ENCODE assay signal across 8 mouse cellular contexts in the genomic region with DNA sequence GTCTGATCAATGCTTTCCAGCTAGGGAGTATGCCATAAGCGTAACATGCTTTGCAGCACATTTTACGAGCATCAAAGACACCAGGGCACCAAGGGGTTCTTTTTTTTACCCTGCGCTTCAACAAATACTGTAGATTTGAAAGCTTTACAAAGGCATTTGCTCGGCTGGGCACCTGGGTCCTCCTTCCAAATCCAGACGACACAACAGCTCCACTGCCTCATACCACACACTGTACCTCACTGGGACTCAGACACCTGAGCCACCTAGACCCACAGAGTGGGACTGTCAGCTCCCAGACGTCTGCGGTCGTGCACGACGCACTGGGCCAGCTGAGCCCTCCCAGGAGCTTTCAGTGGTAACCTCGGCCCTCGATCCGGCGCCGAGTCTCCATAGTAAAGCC. TPM values are rescaled to one million over a fixed set of nuclear protein-coding genes. Genes with fewer than 3 reads are reported as not detected.
DNase-seq lines count a peak whose midpoint lies in the region; ATAC-seq and TF ChIP-seq lines count a peak whose summit lies in the region.

No protein-coding gene starts in this region.

- no peaks in the 10 kb centered on the region for H3K36me3 ChIP-seq in embryonic facial prominence, embryonic 12.5 days
- H3K36me3 ChIP-seq in lung, postnatal 0 days (ENCODE audit: insufficient read depth, low read length): no peaks in the 10 kb centered on the region

- no peak for TF ChIP-seq EP300 in lung, postnatal 0 days (IDR thresholded peaks at IDR 0.05)

- WGBS in embryonic facial prominence, embryonic 12.5 days: 3% methylated on average over 15 of the region's 15 CpGs
- 3% methylated on average over 15 of the region's 15 CpGs for WGBS in lung, postnatal 0 days

- H3K9me3 ChIP-seq in embryonic facial prominence, embryonic 12.5 days: no peaks in the 10 kb centered on the region
- no peaks in the 10 kb centered on the region for H3K9me3 ChIP-seq in lung, postnatal 0 days (ENCODE audit: low read length)

- intact Hi-C loops in heart, postnatal 10 days (cut with DNase I): loop anchor here (5.0 to 10.0 kb wide), 3 partner anchors 82 to 197 kb away; no protein-coding TSS in a partner anchor

- peak overlapping the region; percentile 75 for H3K4me3 ChIP-seq in embryonic facial prominence, embryonic 12.5 days
- H3K4me3 ChIP-seq in layer of hippocampus, adult 2 months: peak overlapping the region; percentile 81
- peak overlapping the region; percentile 85 for H3K4me3 ChIP-seq in lung, postnatal 0 days (ENCODE audit: low read depth, low read length)

- peak overlapping the region; percentile 92 for H3K4me2 ChIP-seq in embryonic facial prominence, embryonic 12.5 days (replicated peaks)
- H3K4me2 ChIP-seq in lung, postnatal 0 days (replicated peaks; ENCODE audit: low read depth, low read length): peak overlapping the region; percentile 78

- no peaks in the 10 kb centered on the region for H3K27me3 ChIP-seq in embryonic facial prominence, embryonic 12.5 days
- no peaks in the 10 kb centered on the region for H3K27me3 ChIP-seq in lung, postnatal 0 days (replicated peaks; ENCODE audit: insufficient read depth, low read length)

- H3K27ac ChIP-seq in embryonic facial prominence, embryonic 12.5 days: no peak overlapping the region
- peak overlapping the region; percentile 83 for H3K27ac ChIP-seq in layer of hippocampus, adult 2 months
- H3K27ac ChIP-seq in lung, postnatal 0 days (ENCODE audit: low read length): peak overlapping the region; percentile 95

- peak overlapping the region; percentile 64 for H3K9ac ChIP-seq in embryonic facial prominence, embryonic 12.5 days
- H3K9ac ChIP-seq in lung, postnatal 0 days (replicated peaks; ENCODE audit: low read depth): peak overlapping the region; percentile 76

- no peak for TF ChIP-seq CTCF in layer of hippocampus, adult 2 months (conservative IDR thresholded peaks at IDR 0.05)
- TF ChIP-seq CTCF in lung, postnatal 0 days (IDR thresholded peaks at IDR 0.05): no peak

- peak; percentile 38 to 48 for DNase-seq in B cell, adult 2 months
- DNase-seq in R1 (ENCODE audit: low read depth, low spot score): peak; percentile 44
- DNase-seq in heart, postnatal 10 days: peak; percentile 47 to 56
- no peak for DNase-seq in layer of hippocampus, adult 2 months (ENCODE audit: low spot score in 2 of 2)
- peak; percentile 42 for DNase-seq in lung, postnatal 0 days (ENCODE audit: low spot score)
- DNase-seq in right cerebral cortex, adult 18-20 months: peak; percentile 38
- DNase-seq in Muller cell, postnatal 12 days (ENCODE audit: inconsistent ontology term): no peak

- ATAC-seq in embryonic facial prominence, embryonic 12.5 days (ENCODE audit: insufficient number of reproducible peaks, insufficient read depth, low FRiP score, low TSS enrichment): no peak
- no peak for ATAC-seq in lung, postnatal 0 days

- 0 out of 2 replicates have a peak, but pooled peaks cover 7% of the 10 kb centered on the region for H3K4me1 ChIP-seq in embryonic facial prominence, embryonic 12.5 days
- no peaks in the 10 kb centered on the region; the same call in 1 of the 2 replicates for H3K4me1 ChIP-seq in lung, postnatal 0 days (ENCODE audit: insufficient read depth, low read depth, low read length)

RNA-seq across cellular contexts. Expression of a gene that starts 1.2 kb away (rescaled TPM):
- 5.0 and 5.3 TPM in 2 replicates for polyA plus RNA-seq in embryonic facial prominence, embryonic 12.5 days (2016; fragmentation: Nextera tagmentation; extraction: Ambion mirVana)
- total RNA-seq in heart, postnatal 10 days (2021): 10 to 100 TPM; 32.4 to 58.9 TPM
- 10 to 100 TPM; 30.7 to 33.6 TPM for total RNA-seq in layer of hippocampus, adult 2 months (2021)
- 7.0 and 11.3 TPM in 2 replicates for polyA plus RNA-seq in lung, postnatal 0 days (2015; fragmentation: Nextera tagmentation; extraction: Ambion mirVana)

Comparison
In these comparisons a context has a peak if more than half of its experiments do, and no peak if none do; other contexts are left out.
1. DNase-seq: peak in B cell, adult 2 months (2 of 2), R1 (single experiment), heart, postnatal 10 days (2 of 2), lung, postnatal 0 days (single experiment) and right cerebral cortex, adult 18-20 months (single experiment); none in layer of hippocampus, adult 2 months (0 of 2) and Muller cell, postnatal 12 days (single experiment).
2. Peak in every context shown above with its lines, with median percentiles within 50 percentile points of each other: H3K4me3 ChIP-seq.